Mouse (Mus musculus): Measurements from ENCODE around the gene Hbs1l.

GRCm38 (mm10) chr10:21257244-21257643 lies 38.5 kb upstream of the Hbs1l start:
- no peak for TF ChIP-seq POLR2A (IDR thresholded peaks at IDR 0.05; ENCODE audit: control insufficient read depth, extremely low read depth, insufficient read depth, low read length, poor library complexity)
- no peak for TF ChIP-seq CTCF (IDR thresholded peaks at IDR 0.05; ENCODE audit: borderline replicate concordance, control insufficient read depth, extremely low read depth, insufficient read depth, low read length, poor library complexity)

Data from thymus, adult 2 months (tissue).